Mouse (Mus musculus): ENCODE measurements around the gene Ccno. TPM values are rescaled to one million over a fixed set of nuclear protein-coding genes. Genes with fewer than 3 reads are reported as not detected.

Ccno gene
- total RNA-seq, 1 experiment from 2014 or later, result 8.0 TPM

- ATAC-seq (ENCODE audit: extremely low read depth, insufficient number of reproducible peaks, low FRiP score, poor library complexity, severe bottlenecking), result no peak
Observed at GRCm38 (mm10) chr13:112998427-112999201, 11.0 kb downstream of the Ccno start.

- no peak for ATAC-seq (ENCODE audit: extremely low read depth, insufficient number of reproducible peaks, low FRiP score, poor library complexity, severe bottlenecking)
Observed at GRCm38 (mm10) chr13:113000090-113000489, 12.5 kb downstream of the Ccno start.

- no peak for ATAC-seq (ENCODE audit: extremely low read depth, insufficient number of reproducible peaks, low FRiP score, poor library complexity, severe bottlenecking)
Observed at GRCm38 (mm10) chr13:113000576-113001318, 13.1 kb downstream of the Ccno start.

GRCm38 (mm10) chr13:113012683-113013082 is 25.1 kb downstream of the Ccno start:
- ATAC-seq (ENCODE audit: extremely low read depth, insufficient number of reproducible peaks, low FRiP score, poor library complexity, severe bottlenecking), result no peak

GRCm38 (mm10) chr13:113013174-113013953 is 25.8 kb downstream of the Ccno start:
- ATAC-seq (ENCODE audit: extremely low read depth, insufficient number of reproducible peaks, low FRiP score, poor library complexity, severe bottlenecking), result peak; percentile 71

GRCm38 (mm10) chr13:113021521-113021920 is 33.9 kb downstream of the Ccno start:
- ATAC-seq (ENCODE audit: extremely low read depth, insufficient number of reproducible peaks, low FRiP score, poor library complexity, severe bottlenecking), result no peak

- ATAC-seq (ENCODE audit: extremely low read depth, insufficient number of reproducible peaks, low FRiP score, poor library complexity, severe bottlenecking), result no peak
Observed at GRCm38 (mm10) chr13:113022467-113022866, 34.9 kb downstream of the Ccno start.

GRCm38 (mm10) chr13:113023274-113024143 is 35.9 kb downstream of the Ccno start:
- no peak for ATAC-seq (ENCODE audit: extremely low read depth, insufficient number of reproducible peaks, low FRiP score, poor library complexity, severe bottlenecking)

- no peak for ATAC-seq (ENCODE audit: extremely low read depth, insufficient number of reproducible peaks, low FRiP score, poor library complexity, severe bottlenecking)
Observed at GRCm38 (mm10) chr13:113031351-113031750, 43.7 kb downstream of the Ccno start.

- ATAC-seq (ENCODE audit: extremely low read depth, insufficient number of reproducible peaks, low FRiP score, poor library complexity, severe bottlenecking), result no peak
Observed at GRCm38 (mm10) chr13:113031792-113032571, 44.4 kb downstream of the Ccno start.

- no peak for ATAC-seq (ENCODE audit: extremely low read depth, insufficient number of reproducible peaks, low FRiP score, poor library complexity, severe bottlenecking)
Observed at GRCm38 (mm10) chr13:113032831-113033230, 45.2 kb downstream of the Ccno start.

GRCm38 (mm10) chr13:113034271-113034886 is 46.8 kb downstream of the Ccno start:
- no peak for ATAC-seq (ENCODE audit: extremely low read depth, insufficient number of reproducible peaks, low FRiP score, poor library complexity, severe bottlenecking)

- peak; percentile 55 for ATAC-seq (ENCODE audit: extremely low read depth, insufficient number of reproducible peaks, low FRiP score, poor library complexity, severe bottlenecking)
Observed at GRCm38 (mm10) chr13:113034950-113035421, 47.4 kb downstream of the Ccno start, which contains the start of gene Cdc20b. Cdc20b (plus strand) TSS chr13:113035111.

GRCm38 (mm10) chr13:113035852-113036251 is 48.2 kb downstream of the Ccno start:
- ATAC-seq (ENCODE audit: extremely low read depth, insufficient number of reproducible peaks, low FRiP score, poor library complexity, severe bottlenecking), result peak; percentile 78
